Mouse (Mus musculus) kidney, postnatal 4 days (tissue): ENCODE results near the gene Epb41l2.
A peak's percentile ranks its signal among the peaks of the same experiment; 100 is the strongest.

ENCODE experiments used
- DNase-seq, 2 experiments: peaks; one replicate each; pipeline ENCODE4 v3.0.0; 2021; ENCODE audit warnings: mixed read lengths in 2 of 2

The Epb41l2 gene

DNA sequence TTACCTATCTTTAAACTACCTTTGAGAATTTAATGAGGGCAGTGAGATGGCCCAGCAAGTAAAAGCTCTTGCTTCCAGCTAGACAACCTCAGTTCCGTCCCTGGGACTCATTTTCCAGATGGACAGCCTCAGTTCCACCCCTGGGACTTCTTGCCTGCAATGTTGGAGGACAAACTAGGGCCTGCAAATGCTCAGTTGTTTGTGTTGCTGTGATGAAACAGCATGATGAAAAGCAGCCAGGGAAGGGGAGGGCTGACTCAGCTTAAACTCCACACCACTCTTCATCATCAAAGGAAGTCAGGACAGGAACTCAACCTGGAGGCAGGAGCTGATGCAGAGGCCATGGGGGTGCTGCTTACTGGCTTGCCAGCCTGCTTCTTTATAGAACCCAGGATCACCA lies 154.2 kb downstream of the Epb41l2 start:
- no peak for DNase-seq

- DNase-seq: no peak
These were observed 160.4 kb downstream of the Epb41l2 start for GRCm38 (mm10) chr10:25519954-25520353.

- no peak for DNase-seq
These were observed 160.8 kb downstream of the Epb41l2 start for GRCm38 (mm10) chr10:25520428-25520827.

DNA sequence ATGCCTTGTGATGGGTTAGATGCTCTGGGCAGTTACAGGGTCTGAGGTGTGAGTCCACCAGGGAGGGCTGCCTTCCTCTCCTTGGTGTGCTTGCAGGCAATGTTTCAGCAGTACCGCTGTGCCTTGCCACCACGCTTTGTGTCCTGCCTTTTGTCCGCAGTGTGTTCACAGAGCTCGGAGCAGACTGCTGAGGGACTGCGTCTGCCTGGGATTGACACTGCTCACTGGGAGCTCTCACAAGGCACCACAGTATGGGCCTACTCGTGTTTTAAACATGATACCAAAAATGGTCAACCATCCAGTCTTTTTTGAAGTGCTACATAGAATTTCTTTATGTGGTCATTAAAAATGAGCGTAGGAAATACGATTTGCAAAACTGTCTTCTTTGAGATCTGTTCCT lies 164.1 kb downstream of the Epb41l2 start:
- no peak for DNase-seq

GRCm38 (mm10) chr10:25526156-25526555 lies 166.6 kb downstream of the Epb41l2 start:
- DNase-seq: no peak

GRCm38 (mm10) chr10:25526622-25527021 lies 167.0 kb downstream of the Epb41l2 start:
- DNase-seq: no peak

GRCm38 (mm10) chr10:25527126-25527525 lies 167.5 kb downstream of the Epb41l2 start:
- DNase-seq: no peak

DNA sequence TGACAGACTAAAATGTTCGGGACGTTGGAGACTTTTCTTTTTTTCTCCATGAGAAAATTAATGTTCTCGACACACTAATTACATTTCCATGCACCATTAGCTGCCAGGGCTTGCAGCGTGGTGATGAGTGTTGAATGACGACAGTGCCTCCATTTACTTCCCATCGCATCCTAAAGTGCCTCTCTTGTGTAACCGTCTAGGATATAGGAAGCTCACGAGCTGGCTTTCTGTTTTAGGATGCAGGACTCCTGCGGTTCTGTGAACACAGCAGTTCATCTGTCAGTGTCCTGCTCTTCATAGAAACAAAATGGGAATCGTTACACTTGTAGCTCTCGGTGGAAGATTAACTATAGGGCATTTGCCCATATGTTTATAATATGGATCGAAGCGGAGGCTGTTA lies 171.7 kb downstream of the Epb41l2 start:
- no peak for DNase-seq

GRCm38 (mm10) chr10:25533105-25533504 lies 173.5 kb downstream of the Epb41l2 start:
- no peak for DNase-seq

DNA sequence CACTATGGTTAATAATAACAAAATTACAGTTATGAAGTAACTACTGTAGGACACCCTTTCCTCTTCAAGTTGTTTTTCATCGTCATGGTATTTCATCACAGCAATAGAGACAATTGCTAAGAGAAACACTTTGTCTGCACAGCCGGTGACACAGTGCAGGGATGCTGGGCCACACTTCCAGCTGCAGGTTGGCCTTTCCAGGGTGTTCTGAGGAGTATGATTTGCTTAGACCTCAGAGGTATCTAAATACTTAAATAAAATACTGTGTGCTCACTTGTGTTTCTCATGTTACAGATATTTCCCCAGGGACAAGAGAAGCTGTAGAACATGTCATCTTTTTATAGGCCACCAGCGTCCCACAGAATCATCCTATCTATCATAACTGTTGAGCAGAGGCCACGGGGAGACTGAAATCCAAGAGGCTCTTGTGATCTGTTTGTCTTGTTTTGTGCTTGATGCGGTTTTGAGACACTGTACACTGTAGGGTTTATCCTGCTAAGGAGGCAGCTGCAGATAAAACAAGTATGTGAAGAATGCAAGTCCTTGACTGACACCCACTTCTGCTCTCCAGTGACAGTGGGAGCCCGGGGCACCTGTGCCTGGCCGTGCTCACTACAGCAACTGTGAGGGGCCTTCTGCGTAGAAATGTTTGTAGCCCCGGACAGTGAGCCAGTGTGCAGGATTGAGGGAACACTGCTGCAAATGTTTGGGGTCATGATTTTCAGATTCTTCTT lies 174.1 kb downstream of the Epb41l2 start:
- DNase-seq: no peak

- no peak for DNase-seq
These were observed 174.9 kb downstream of the Epb41l2 start for GRCm38 (mm10) chr10:25534467-25534866.

DNA sequence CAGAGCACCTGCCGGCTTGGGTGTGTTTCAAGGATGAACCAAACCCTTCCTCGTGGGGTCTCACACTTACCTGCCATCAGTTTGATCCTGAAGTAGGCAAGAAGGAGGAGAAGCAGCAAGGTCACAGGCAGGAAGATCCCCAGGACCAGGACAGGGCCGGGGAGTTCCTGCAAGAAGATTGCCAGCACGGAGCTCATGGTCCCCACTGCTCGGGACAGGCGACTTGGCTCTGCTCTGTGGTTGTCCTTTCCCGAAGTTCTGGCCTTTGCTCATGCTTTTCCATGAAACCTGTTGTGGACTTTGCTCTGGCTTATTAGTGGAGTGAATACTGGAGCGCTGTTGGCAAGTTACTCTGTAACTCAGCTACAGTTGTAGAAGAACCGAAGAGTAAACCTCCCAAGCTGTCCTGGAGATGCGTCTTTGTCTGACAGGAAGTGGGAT lies 176.3 kb downstream of the Epb41l2 start, which contains the start of gene Smlr1:
Smlr1 (minus strand) TSS at position 377 of the 441 bp plus-strand sequence.
- peak in 1 of 2 experiments; percentile 12 for DNase-seq

DNA sequence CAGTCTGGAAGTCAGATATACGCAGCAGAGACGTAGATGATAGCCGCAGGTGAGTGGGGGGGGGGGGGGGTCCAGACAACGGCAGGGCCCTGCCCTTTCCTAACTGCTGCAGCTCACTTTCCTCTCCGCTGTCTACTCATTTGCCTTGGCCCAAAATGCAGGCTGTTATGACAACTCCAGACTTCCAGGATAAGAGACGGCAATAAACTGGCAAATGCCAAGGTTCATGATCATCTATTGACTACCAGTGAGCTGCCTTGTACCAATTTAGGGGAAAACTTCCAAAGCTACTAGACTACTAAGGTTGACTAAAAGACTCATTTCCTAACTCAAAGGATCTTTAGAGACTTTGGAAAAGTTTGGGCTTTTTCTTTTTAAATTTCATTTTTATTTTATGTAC lies 177.0 kb downstream of the Epb41l2 start:
- DNase-seq: no peak

DNA sequence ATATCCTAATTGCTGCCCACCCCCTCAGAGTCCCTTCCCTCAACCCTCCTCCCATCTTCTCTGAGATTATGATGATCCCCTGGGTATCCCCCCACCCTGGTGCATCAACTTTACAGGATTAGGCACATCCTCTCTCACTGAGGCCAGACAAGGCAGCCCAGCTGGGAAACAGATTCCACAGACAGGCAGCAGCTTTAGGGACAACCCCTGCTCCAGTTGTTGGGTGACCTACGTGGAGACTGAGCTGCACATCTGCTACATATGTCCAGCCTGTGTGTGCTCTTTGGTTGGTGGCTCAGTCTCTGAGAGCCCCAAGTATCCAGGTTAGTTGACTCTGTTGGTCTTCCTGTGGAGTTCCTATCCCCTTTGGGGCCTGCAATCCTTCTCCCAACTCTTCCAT lies 179.1 kb downstream of the Epb41l2 start:
- no peak for DNase-seq

- DNase-seq: no peak
These were observed 179.7 kb downstream of the Epb41l2 start for GRCm38 (mm10) chr10:25539146-25539770.

DNA sequence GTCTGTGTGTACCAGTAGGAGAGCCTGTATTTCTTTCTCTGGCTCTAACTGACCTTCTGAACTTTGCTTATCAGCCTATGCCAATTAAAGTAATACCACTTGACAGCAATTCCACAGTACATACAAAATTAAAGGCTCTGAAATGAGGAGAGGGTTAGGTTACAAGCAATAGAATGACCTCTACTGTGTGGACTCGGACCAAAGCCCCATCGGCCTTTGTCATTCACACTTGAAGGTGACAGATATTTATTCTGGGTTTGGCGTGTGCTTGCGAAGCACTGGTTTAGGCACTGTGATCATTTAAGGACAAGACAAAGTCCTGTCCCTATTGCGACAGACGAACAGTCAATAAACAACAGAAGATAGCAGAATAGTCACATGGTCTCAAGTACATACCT lies 180.2 kb downstream of the Epb41l2 start:
- no peak for DNase-seq

DNA sequence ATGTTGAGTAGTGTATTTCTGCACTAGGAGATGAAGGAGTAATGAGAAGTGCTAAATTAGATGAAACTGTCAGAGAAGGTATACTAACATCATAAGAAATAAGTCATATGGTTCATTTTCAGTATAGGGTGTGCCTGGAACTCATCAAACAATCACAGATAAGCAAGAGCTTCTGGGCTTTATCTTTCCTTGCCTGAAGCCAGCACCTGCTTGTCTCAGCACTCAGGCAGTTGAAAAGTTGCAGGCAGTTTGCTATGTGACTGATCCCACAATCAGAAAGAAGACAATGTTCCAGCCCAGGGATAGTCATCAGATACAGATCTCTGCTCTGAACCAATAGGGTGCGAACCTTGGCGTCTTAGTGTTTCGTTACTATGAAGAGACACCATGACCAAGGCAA lies 181.5 kb downstream of the Epb41l2 start:
- DNase-seq: no peak

- DNase-seq: no peak
These were observed 193.3 kb downstream of the Epb41l2 start for GRCm38 (mm10) chr10:25552936-25553335.

DNA sequence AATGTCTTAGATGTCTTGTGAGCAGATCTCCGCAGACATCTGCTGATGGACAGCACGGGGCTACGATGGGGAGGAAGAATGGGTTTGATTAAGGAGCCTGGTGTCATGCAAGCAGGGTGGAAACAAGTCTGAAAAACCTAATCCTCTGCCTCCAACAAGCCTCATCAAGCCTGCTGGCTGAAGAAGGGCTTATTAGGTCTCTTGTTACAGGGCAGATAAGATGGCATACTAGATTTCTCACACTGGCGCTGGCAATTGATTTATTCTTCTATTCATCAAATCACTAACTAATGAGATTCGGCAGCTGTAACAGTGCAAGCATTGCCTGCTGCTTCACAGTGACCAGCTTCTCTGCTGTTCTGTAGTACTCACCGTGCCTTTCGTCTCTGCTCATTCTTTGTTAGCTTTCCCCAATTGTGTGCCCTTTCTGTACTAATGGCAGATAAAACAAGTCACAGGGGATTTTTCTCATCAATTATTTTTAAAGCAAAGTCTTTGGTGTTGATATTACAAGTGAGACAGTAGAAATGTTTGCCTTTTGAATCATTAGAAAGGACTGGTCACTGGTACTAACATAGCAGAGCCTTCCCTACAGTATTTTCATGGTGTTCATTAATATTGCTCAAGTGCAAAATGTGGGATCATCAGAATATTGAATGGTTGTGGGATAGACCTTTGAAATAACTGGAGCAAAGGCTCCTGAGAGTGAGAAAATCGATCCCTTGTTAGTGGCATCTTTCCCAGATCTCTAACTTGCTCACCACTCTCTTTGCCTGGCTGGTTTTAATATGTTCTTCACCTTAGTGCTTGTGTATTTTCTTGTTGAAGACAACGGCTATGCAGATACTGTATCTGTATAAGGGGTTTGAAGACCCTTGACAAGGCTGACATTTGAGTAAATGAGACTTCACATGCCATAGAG lies 212.0 kb downstream of the Epb41l2 start:
- no peak for DNase-seq
